Mouse (Mus musculus) G1E (cell line): ENCODE results near the gene Specc1. TPM values are rescaled to one million over a fixed set of nuclear protein-coding genes. Genes with fewer than 3 reads are reported as not detected.
"Not testable (repeated sequence)": the region's sequence is repeated elsewhere in the genome, so short reads cannot be mapped to it uniquely, and the experiment has no call there.

ENCODE experiments used
- ATAC-seq: 2 replicates; pipeline ENCODE4 v1.8.0; 2016; ENCODE audit warnings: mild to moderate bottlenecking; ENCODE audit not compliant: insufficient number of reproducible peaks, poor library complexity, low FRiP score, severe bottlenecking; ENCODE audit errors: extremely low read depth
- DNase-seq: peaks from one replicate; pipeline ENCODE4 v3.0.0; 2012; ENCODE audit warnings: low spot score
- H3K27me3 ChIP-seq: 2 replicates; pipeline ENCODE4 v1.6.1; 2012; ENCODE audit warnings: mild to moderate bottlenecking, low read length, inconsistent platforms; ENCODE audit not compliant: insufficient read depth
- H3K36me3 ChIP-seq: replicated peaks from 2 replicates; pipeline ENCODE3; 2012; ENCODE audit warnings: mild to moderate bottlenecking, inconsistent platforms
- H3K4me1 ChIP-seq: 2 replicates; pipeline ENCODE4 v1.6.1; 2012; ENCODE audit warnings: low read depth, low read length, inconsistent platforms, mixed read lengths; ENCODE audit not compliant: insufficient read depth
- H3K4me3 ChIP-seq: 2 replicates; pipeline ENCODE4 v1.5.1; 2012; ENCODE audit warnings: low read depth, mild to moderate bottlenecking, inconsistent platforms, low read length, moderate library complexity, mixed read lengths
- H3K9me3 ChIP-seq: replicated peaks from 2 replicates; pipeline ENCODE4 v1.6.1; 2012; ENCODE audit warnings: inconsistent platforms
- CTCF ChIP-seq: IDR thresholded peaks from 2 replicates; pipeline ENCODE4 v1.5.1; 2012; ENCODE audit warnings: low read depth, low read length, inconsistent platforms, mixed read lengths
- GATA1 ChIP-seq: IDR thresholded peaks from 2 replicates; pipeline ENCODE4 v1.6.1; 2012; ENCODE audit warnings: borderline replicate concordance, low read length, inconsistent platforms, mixed read lengths
- GATA2 ChIP-seq: IDR thresholded peaks from 2 replicates; pipeline ENCODE4 v1.6.1; 2012; ENCODE audit warnings: low read depth, low read length, inconsistent platforms, borderline replicate concordance
- POLR2AphosphoS5 ChIP-seq: IDR thresholded peaks from 2 replicates; pipeline ENCODE4 v1.6.1; 2012; ENCODE audit warnings: low read depth, low read length, inconsistent platforms; ENCODE audit not compliant: insufficient replicate concordance
- TAL1 ChIP-seq: conservative IDR thresholded peaks from 2 replicates; pipeline ENCODE4 v1.6.1; 2012; ENCODE audit warnings: low read depth, low read length, inconsistent platforms, mixed read lengths
- polyA plus RNA-seq: library from polyadenylated mRNA; stranded (reverse); fragments of >175 nt; gene quantifications from 2 replicates; pipeline ENCODE4 v1.2.3, GENCODE M21; 2012
- total RNA-seq, 2 experiments: library from RNA; stranded (forward) in 1 of 2; stranded (reverse) in 1 of 2; fragments of 200-1000 nt in 1 of 2; fragments of >200 nt in 1 of 2; fragmentation: Nextera tagmentation in 1 of 2; gene quantifications; 2 replicates each; pipeline ENCODE4 v1.2.3; 2014 to 2017

Specc1 gene
- total and polyA plus RNA-seq, 3 experiments = 2.4 to 76.6 (median 12.1) TPM

DNA sequence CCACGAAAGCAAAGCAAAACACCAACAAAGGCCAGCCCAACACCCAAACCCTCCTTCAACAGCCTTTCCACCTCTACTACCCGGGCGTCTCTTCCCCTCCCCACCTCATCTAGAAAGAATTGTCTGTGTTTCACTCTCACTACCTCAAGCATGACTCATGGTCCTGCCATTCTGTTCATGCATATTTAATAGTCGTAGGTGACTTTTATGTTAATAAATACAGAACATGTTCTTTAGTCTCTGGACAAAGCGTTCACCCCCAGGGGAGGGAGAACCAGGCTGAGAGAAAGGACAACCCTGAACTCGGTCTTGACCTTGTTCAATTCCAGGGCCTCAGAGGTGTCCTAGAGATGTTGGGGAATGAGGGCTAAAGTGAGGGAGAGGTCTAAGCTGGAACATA is 1.4 kb upstream of the Specc1 start:
- H3K4me1 ChIP-seq = peaks cover 18% of the 10 kb centered on the region
- DNase-seq (no peak), ATAC-seq (no peak)
- H3K4me3 ChIP-seq = no peak overlapping the region
- no peaks in the 10 kb centered on the region for H3K36me3 ChIP-seq
- TF ChIP-seq GATA2 (no peak), TAL1 (no peak)
- H3K9me3 ChIP-seq = peaks cover 5% of the 10 kb centered on the region; the same call in 1 of the 2 replicates
- no peaks in the 10 kb centered on the region for H3K27me3 ChIP-seq

DNA sequence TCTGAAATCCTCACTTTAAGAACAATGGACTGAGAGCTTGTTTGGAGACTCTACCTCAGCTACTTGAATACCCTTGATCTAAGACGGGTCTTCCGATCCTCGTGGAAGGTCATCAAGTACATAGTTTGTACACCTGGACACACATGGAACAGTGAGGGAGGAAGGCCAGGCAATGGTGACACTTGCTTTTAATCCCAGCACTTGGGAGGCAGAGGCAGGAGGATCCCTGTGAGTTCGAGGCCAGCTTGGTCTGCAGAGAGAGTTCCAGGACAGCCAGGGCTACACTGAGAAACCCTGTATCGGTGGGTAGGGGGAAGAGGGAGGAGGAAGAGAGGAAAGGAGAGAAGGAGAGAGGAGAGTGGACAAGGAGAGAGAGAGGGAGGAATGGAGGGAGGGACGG is 612 bp upstream of the Specc1 start:
- ATAC-seq (no peak), DNase-seq (no peak)
- H3K4me3 ChIP-seq = no peak overlapping the region
- H3K27me3 ChIP-seq = no peaks in the 10 kb centered on the region
- no peak for TF ChIP-seq GATA2
- peaks cover 12% of the 10 kb centered on the region for H3K4me1 ChIP-seq
- H3K36me3 ChIP-seq = no peaks in the 10 kb centered on the region
- H3K9me3 ChIP-seq = peaks cover 5% of the 10 kb centered on the region; the same call in 1 of the 2 replicates

DNA sequence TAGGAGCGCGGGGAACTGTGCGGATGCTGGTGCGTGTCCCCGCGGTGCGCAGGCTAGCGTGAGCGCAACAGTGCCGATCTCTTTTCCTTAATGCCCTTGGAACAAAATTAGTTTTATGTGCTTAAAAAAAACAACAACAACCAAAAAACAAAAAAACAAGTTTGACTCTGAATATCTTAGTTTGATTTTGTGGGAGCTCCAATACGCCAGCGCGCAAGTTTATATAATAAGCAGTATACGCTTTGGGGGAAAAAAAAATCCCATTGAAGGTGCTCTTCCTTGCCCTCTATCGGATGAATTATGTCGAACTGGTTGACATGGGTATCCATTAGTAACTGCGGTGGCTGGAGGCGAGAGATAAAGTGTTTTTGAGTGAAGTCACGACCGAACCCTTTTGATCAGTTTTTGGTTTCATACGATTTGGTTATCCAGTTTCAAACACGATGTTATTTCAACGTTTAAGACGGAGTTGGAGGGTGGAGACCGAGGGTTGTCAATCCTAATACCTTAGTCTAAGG is 792 bp downstream of the Specc1 start:
- Histone ChIP-seq H3K4me1 (peaks cover 20% of the 10 kb centered on the region), H3K36me3 (peaks cover 2% of the 10 kb centered on the region), H3K4me3 (peak overlapping the region; percentile 81), H3K27me3 (no peaks in the 10 kb centered on the region), H3K9me3 (peaks cover 5% of the 10 kb centered on the region; the same call in 1 of the 2 replicates)
- no peak for TF ChIP-seq CTCF
- TF ChIP-seq TAL1 = peak; percentile 66
- no peak for TF ChIP-seq GATA2
- no peak for TF ChIP-seq GATA1
- no peak for TF ChIP-seq POLR2AphosphoS5
- peak; percentile 57 for ATAC-seq
- peak; percentile 34 for DNase-seq

DNA sequence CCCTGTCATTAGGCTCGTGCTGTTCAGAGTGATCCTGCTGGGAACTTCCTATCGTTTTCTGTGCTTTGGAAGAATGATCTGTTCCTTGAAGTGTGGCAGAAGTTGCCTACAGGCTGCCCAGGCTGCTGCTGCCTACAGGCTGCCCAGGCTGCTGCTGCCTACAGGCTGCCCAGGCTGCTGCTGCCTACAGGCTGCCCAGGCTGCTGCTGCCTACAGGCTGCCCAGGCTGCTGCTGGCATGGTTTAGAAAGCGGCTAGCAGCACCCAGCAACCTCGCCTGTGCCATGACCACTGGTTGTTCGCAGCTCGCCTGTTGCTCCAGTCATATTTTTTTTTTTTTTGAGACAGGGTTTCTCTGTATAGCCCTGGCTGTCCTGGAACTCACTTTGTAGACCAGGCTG is 2.1 kb downstream of the Specc1 start:
- Histone ChIP-seq H3K4me1 (peaks cover 30% of the 10 kb centered on the region), H3K4me3 (peak overlapping the region; percentile 35; the same call in 1 of the 2 replicates)
- ATAC-seq, DNase-seq, H3K27me3 ChIP-seq, H3K36me3 ChIP-seq, H3K9me3 ChIP-seq: not testable (repeated sequence)

DNA sequence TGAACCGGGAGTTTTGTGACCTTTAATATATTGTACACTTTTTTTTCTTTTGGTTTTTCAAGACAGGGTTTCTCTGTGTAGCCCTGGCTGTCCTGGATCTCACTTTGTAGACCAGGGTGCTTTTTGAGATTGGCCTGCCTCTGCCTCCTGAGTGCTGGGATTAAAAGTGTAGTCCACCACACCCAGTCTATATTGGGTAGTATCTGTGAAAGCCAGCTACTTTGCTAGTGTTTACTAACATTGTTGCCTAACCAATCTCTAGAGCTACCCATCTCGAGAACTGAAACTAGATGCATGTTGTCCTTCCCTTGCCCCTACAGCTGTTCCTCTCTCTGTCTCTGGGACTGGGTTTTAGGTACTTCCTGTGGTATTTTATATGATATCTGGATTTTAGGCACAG is 3.5 kb downstream of the Specc1 start:
- DNase-seq (no peak), ATAC-seq (no peak)
- no peak overlapping the region; the same call in 1 of the 2 replicates for H3K4me3 ChIP-seq
- TF ChIP-seq GATA2 (no peak), TAL1 (no peak), GATA1 (no peak), POLR2AphosphoS5 (no peak), CTCF (no peak)
- H3K9me3 ChIP-seq = peaks cover 5% of the 10 kb centered on the region; the same call in 1 of the 2 replicates
- peaks cover 2% of the 10 kb centered on the region for H3K36me3 ChIP-seq
- peaks cover 40% of the 10 kb centered on the region for H3K4me1 ChIP-seq
- H3K27me3 ChIP-seq = no peaks in the 10 kb centered on the region

DNA sequence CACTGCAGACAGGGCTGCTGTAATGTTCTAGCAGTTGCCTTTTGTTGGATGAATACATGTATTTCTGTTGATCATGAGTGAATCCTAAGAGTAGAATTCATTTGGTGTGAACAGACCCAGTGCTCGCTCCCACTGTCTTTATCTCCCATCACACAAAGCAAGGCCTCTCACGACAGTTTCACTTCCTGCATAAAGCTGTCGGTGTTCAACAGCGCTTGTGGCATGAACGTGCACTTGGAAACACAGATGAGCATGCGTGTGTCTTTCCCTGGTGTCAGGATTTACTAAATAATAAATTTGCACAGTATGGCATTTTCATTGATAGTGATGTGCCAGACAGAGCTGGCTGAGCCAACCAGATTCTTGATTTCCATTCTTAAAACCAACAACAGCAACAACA is 6.1 kb downstream of the Specc1 start:
- no peak for ATAC-seq
- H3K4me1 ChIP-seq = peaks cover 52% of the 10 kb centered on the region
- no peak for DNase-seq
- TF ChIP-seq GATA2 (no peak), TAL1 (no peak), CTCF (no peak), GATA1 (no peak), POLR2AphosphoS5 (no peak)
- no peaks in the 10 kb centered on the region for H3K9me3 ChIP-seq
- no peak overlapping the region for H3K4me3 ChIP-seq
- peaks cover 5% of the 10 kb centered on the region for H3K36me3 ChIP-seq
- H3K27me3 ChIP-seq = no peaks in the 10 kb centered on the region

DNA sequence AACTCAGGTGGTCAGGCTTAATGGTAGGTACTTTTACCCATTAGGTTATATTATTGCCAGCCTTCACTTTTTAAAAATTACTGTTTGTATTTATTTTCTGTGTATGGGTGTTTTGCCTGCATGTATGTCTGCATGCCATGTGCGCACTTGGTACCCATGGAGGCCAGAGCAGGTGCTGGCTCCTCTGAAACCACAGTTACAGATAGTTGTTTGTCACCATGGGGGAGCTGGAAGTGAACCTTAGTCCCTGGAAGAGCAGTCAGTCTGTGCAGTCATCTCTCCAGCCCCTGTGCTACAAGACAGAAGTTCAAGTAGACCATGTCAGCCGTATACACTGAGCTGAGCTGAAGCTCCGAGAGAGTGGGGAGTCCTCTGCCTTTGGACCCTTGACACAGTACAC is 6.6 kb downstream of the Specc1 start:
- DNase-seq (no peak), ATAC-seq (no peak)
- H3K4me1 ChIP-seq = peaks cover 50% of the 10 kb centered on the region
- H3K36me3 ChIP-seq = peaks cover 5% of the 10 kb centered on the region
- H3K4me3 ChIP-seq = no peak overlapping the region
- no peaks in the 10 kb centered on the region for H3K9me3 ChIP-seq
- H3K27me3 ChIP-seq = no peaks in the 10 kb centered on the region
- TF ChIP-seq TAL1 (no peak), GATA2 (no peak), POLR2AphosphoS5 (no peak), CTCF (no peak), GATA1 (no peak)
